Mouse (Mus musculus) bone marrow macrophage, adult 2 months (primary cell): ENCODE results near the gene Tmem132c.
"Not testable (repeated sequence)": the region's sequence is repeated elsewhere in the genome, so short reads cannot be mapped to it uniquely, and the experiment has no call there.

ENCODE experiments used
- CTCF ChIP-seq: IDR thresholded peaks from 2 replicates; pipeline ENCODE4 v1.5.1; 2012; ENCODE audit warnings: low read depth, mild to moderate bottlenecking, low read length, moderate library complexity
- POLR2A ChIP-seq: IDR thresholded peaks from 2 replicates; pipeline ENCODE4 v1.6.1; 2012; ENCODE audit warnings: mild to moderate bottlenecking, low read depth, low read length, borderline replicate concordance

DNA sequence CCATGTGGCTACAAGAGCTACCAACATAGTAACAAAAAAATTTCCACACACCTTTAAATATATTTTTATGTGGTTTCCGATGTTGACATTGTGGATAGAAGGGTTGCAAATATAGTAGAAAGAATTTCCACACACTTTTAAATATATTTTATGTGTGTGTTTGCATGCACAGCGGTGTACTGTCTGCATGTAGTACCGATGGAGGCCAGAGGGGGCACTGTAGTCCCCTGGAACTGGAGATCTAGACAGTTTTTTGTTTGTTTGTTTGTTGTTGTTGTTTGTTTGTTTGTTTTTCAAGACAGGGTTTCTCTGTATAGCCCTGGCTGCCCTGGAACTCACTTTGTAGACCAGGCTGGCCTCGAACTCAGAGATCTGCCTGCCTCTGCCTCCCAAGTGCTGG, 116.3 kb downstream of the Tmem132c start:
- not testable (repeated sequence) for TF ChIP-seq CTCF, POLR2A
